Mouse (Mus musculus) spleen, adult 2 months (tissue): ENCODE data around the gene Flt4. TPM values are rescaled to one million over a fixed set of nuclear protein-coding genes. Genes with fewer than 3 reads are reported as not detected.

Experiments used
- DNase-seq, 2 experiments: peaks; one replicate each; pipeline versions ENCODE4 v3.0.0 to v3.0.0-alpha.2; 2012 to 2021; ENCODE audit warnings: low spot score in 2 of 2, low read depth in 1 of 2
- H3K27ac ChIP-seq: fragments of 200-500 bp; 2 replicates; pipeline ENCODE4 v1.5.1; 2012; ENCODE audit warnings: low read length, inconsistent platforms; ENCODE audit not compliant: insufficient read depth
- H3K27me3 ChIP-seq: fragments of 200-500 bp; 2 replicates; pipeline ENCODE4 v1.6.1; 2012; ENCODE audit warnings: mild to moderate bottlenecking, moderate library complexity, low read length, inconsistent platforms; ENCODE audit not compliant: control insufficient read depth, insufficient read depth
- H3K36me3 ChIP-seq: fragments of 200-500 bp; 2 replicates; pipeline ENCODE4 v1.6.1; 2012; ENCODE audit warnings: mild to moderate bottlenecking, low read length, inconsistent platforms; ENCODE audit not compliant: control insufficient read depth, insufficient read depth
- H3K4me1 ChIP-seq: fragments of 200-500 bp; 2 replicates; pipeline ENCODE4 v1.6.1; 2011; ENCODE audit warnings: inconsistent platforms; ENCODE audit not compliant: control insufficient read depth, insufficient read depth, insufficient read length
- H3K4me3 ChIP-seq: fragments of 200-500 bp; 2 replicates; pipeline ENCODE4 v1.5.1; 2011; ENCODE audit warnings: mild to moderate bottlenecking, inconsistent platforms; ENCODE audit not compliant: insufficient read depth, insufficient read length; ENCODE audit errors: extremely low read depth
- CTCF ChIP-seq: fragments of 200-500 bp; IDR thresholded peaks from 2 replicates; pipeline ENCODE4 v1.5.1; 2011; ENCODE audit warnings: mild to moderate bottlenecking, inconsistent platforms; ENCODE audit not compliant: insufficient read depth, insufficient read length, insufficient replicate concordance; ENCODE audit errors: extremely low read depth
- POLR2A ChIP-seq: fragments of 200-500 bp; IDR thresholded peaks from 2 replicates; pipeline ENCODE4 v1.6.1; 2011; ENCODE audit warnings: low read depth, low read length, inconsistent platforms
- WGBS: fragments of 180-500 bp; shearing (Covaris S2); methylation state at CpG from one replicate; pipeline ENCODE4 v1.1.7; 2018; 5-methylcytosine and 5-hydroxymethylcytosine counted together
- polyA plus RNA-seq: library from polyadenylated mRNA; depleted of rRNA; stranded (reverse); fragments of >200 nt; gene quantifications from 2 replicates; pipeline ENCODE4 v1.2.3, GENCODE M21; 2012

The Flt4 gene
- polyA plus RNA-seq, 1 experiment, result 6.6 TPM

DNA sequence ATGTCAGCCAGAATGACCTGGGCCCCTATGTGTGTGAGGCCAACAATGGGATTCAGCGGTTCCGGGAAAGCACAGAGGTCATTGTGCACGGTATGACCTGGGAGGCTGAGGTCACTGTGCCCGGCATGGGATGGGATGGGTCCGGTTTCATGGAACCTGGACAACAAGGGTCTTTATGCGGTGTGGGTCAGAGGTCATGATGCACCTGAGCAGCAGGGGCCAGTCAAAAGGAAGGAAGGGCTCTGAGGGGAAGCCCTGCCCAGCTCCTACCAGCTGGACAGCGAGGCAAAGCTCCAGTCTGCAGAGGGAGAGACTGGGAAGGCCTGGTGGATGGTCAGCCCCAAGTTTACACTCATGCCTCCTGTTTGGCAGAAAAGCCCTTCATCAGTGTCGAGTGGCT is 17.7 kb downstream of the Flt4 start:
- WGBS, result 92% methylated on average over 8 of the region's 8 CpGs
- no peak overlapping the region for H3K4me3 ChIP-seq
- H3K27me3 ChIP-seq, result no peaks in the 10 kb centered on the region
- no peaks in the 10 kb centered on the region for H3K36me3 ChIP-seq
- DNase-seq, result no peak
- H3K4me1 ChIP-seq, result no peaks in the 10 kb centered on the region
- TF ChIP-seq POLR2A, result no peak
- no peak for TF ChIP-seq CTCF
- H3K27ac ChIP-seq, result no peak overlapping the region

DNA sequence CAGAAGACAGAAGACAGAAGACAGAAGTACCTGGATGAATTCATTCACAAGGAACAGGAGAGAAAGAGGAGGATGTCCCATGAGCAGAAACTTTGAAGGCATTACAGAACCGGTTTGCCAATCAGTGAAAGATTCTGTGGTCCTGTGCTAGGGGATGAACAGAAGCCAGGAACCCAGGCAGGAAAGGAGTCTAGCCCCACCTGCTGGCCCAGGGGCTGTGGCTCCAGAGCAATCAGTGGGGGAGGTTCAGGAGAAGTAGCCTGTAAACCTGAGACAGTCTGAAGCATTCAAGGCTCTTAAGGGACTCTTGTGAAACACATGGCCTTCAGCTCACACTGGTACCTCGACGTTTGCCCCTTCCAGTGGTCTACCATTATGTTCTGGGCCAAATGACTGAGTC is 22.1 kb downstream of the Flt4 start:
- Histone ChIP-seq H3K36me3 (no peaks in the 10 kb centered on the region), H3K4me1 (peaks cover 2% of the 10 kb centered on the region; the same call in 1 of the 2 replicates), H3K27me3 (no peaks in the 10 kb centered on the region), H3K4me3 (no peak overlapping the region), H3K27ac (no peak overlapping the region)
- WGBS, result 24% methylated on average over 3 of the region's 3 CpGs
- no peak for DNase-seq
- TF ChIP-seq POLR2A, result no peak
- TF ChIP-seq CTCF, result peak; percentile 22; the same call in 1 of the 2 replicates

DNA sequence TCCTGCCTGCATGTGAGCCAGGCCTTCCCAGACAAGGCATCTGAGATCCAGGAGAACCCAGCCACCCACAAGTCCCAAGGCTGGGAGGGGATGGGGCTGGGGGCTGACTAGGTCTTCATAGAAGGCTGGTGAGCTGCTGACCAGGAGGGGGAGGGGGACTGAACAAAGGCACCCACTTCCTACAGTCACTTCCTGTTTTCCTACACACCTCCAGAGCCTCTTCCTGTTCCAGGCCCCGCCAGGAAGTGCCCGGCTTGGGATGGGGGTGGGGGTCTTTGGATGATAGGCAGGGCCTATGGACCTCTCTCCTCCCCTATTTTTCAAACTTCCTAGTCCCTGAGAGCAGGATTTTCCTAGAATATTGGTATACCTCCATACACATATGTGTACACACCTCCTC is 23.2 kb downstream of the Flt4 start:
- TF ChIP-seq CTCF, result no peak
- TF ChIP-seq POLR2A, result no peak
- no peaks in the 10 kb centered on the region for H3K27me3 ChIP-seq
- no peak overlapping the region for H3K4me3 ChIP-seq
- H3K36me3 ChIP-seq, result no peaks in the 10 kb centered on the region
- H3K4me1 ChIP-seq, result peaks cover 2% of the 10 kb centered on the region; the same call in 1 of the 2 replicates
- no peak for DNase-seq
- 8% methylated on average over 2 of the region's 2 CpGs for WGBS
- H3K27ac ChIP-seq, result no peak overlapping the region

DNA sequence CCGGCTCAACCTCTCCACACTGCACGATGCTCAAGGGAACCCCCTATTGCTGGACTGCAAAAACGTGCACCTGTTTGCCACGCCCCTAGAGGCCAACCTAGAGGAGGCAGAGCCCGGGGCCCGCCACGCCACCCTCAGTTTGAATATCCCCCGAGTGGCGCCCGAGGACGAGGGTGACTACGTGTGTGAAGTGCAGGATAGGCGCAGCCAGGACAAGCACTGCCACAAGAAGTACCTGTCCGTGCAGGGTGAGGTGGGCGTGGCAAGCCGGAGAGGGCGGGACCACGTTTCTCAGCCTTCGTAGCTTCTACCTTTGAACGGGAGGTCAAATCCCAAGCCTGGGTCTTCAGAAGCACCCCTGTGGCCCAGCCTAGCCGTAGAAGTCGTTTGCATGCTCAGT is 25.0 kb downstream of the Flt4 start:
- H3K27ac ChIP-seq, result no peak overlapping the region
- H3K4me1 ChIP-seq, result peaks cover 2% of the 10 kb centered on the region; the same call in 1 of the 2 replicates
- H3K36me3 ChIP-seq, result no peaks in the 10 kb centered on the region
- TF ChIP-seq CTCF, result no peak
- TF ChIP-seq POLR2A, result no peak
- WGBS, result 59% methylated on average over 22 of the region's 22 CpGs
- H3K27me3 ChIP-seq, result no peaks in the 10 kb centered on the region
- no peak for DNase-seq
- no peak overlapping the region for H3K4me3 ChIP-seq

DNA sequence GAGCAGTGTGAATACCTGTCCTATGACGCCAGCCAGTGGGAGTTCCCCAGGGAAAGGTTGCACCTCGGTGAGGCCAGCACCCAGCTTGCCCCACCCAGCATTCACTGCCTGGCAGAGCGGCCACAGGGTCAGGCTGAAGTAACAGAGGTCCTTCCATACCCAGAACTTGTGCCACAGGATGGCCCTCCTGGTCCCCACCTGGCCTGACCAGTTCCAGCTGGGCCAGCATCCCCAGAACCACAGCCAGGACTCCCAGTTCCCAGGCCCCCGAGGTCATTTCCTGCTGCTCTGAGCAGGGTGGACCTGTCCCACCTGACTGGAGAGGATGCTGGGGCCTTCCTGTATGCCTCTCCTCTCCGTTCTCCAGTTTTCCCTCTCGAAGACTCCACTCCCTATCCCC is 26.6 kb downstream of the Flt4 start:
- no peak for DNase-seq
- Histone ChIP-seq H3K4me1 (peaks cover 2% of the 10 kb centered on the region; the same call in 1 of the 2 replicates), H3K4me3 (no peak overlapping the region), H3K36me3 (no peaks in the 10 kb centered on the region), H3K27me3 (no peaks in the 10 kb centered on the region), H3K27ac (no peak overlapping the region)
- TF ChIP-seq CTCF (no peak), POLR2A (no peak)
- WGBS, result 70% methylated on average over 6 of the region's 6 CpGs

DNA sequence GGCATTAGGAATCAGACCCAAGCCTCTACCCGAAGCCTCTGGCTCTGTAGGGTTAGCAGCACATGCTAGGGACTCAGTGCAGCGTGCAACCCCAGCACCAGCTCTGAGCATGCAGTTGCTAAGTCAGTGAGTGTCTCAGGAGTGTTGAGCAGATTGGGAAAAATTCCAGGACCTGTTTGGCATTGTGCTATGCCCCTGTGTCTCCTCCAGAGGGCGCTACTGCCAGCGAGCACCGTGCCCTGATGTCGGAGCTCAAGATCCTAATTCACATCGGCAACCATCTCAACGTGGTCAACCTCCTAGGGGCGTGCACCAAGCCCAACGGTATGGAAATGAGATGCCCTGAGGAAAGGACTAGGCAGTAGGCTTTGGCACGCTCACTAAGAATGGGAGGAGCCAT is 27.4 kb downstream of the Flt4 start:
- DNase-seq, result no peak
- H3K4me3 ChIP-seq, result no peak overlapping the region
- TF ChIP-seq CTCF (peak; percentile 28; the same call in 1 of the 2 replicates), POLR2A (no peak)
- WGBS, result 40% methylated on average over 11 of the region's 11 CpGs
- H3K27ac ChIP-seq, result no peak overlapping the region
- H3K4me1 ChIP-seq, result peaks cover 2% of the 10 kb centered on the region; the same call in 1 of the 2 replicates
- H3K36me3 ChIP-seq, result no peaks in the 10 kb centered on the region
- no peaks in the 10 kb centered on the region for H3K27me3 ChIP-seq

DNA sequence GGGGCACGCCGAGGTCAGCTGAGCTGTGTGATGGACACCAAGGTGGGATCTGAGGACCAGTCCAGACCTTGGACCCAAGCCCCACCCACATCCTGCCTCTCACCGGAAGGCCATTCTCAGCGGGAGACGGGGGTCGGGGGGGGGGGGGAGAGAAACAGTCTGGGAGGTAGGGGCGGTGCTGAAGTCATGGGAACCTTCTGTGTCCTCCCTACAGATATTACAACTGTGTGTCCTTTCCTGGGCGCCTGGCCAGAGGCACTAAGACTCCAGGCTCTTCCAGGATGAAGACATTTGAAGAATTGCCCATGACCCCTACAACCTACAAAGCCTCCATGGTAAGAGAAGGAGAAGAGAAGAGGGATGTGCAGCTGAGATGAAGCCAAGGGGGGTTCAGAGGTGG is 36.6 kb downstream of the Flt4 start:
- no peak for DNase-seq
- WGBS, result 45% methylated on average over 8 of the region's 8 CpGs
- no peaks in the 10 kb centered on the region for H3K27me3 ChIP-seq
- no peaks in the 10 kb centered on the region for H3K36me3 ChIP-seq
- TF ChIP-seq POLR2A (no peak), CTCF (no peak)
- no peak overlapping the region for H3K27ac ChIP-seq
- H3K4me1 ChIP-seq, result no peaks in the 10 kb centered on the region
- H3K4me3 ChIP-seq, result no peak overlapping the region
